Mouse (Mus musculus) midbrain, embryonic 10.5 days (tissue): ENCODE data around the gene Miip. TPM values are rescaled to one million over a fixed set of nuclear protein-coding genes. Genes with fewer than 3 reads are reported as not detected.
"Not testable (repeated sequence)": the region's sequence is repeated elsewhere in the genome, so short reads cannot be mapped to it uniquely, and the experiment has no call there.

Experiments used
- DNase-seq: peaks from one replicate; pipeline ENCODE4 v3.0.0-alpha.2; 2017; ENCODE audit warnings: low spot score
- H3K27ac ChIP-seq: fragments of 300-500 bp; sonication (generic); replicated peaks from 2 replicates; pipeline ENCODE4 v1.5.1; 2016; ENCODE audit warnings: mild to moderate bottlenecking
- H3K27me3 ChIP-seq: fragments of 300-500 bp; sonication (generic); 2 replicates; pipeline ENCODE4 v1.6.1; 2016; ENCODE audit warnings: low read depth, mild to moderate bottlenecking; ENCODE audit not compliant: poor library complexity, severe bottlenecking
- H3K36me3 ChIP-seq: fragments of 300-500 bp; sonication (generic); 2 replicates; pipeline ENCODE4 v1.6.1; 2016; ENCODE audit warnings: mild to moderate bottlenecking, moderate library complexity
- H3K4me1 ChIP-seq: fragments of 300-500 bp; sonication (generic); 2 replicates; pipeline ENCODE4 v1.6.1; 2016
- H3K4me3 ChIP-seq: fragments of 300-500 bp; sonication (generic); 2 replicates; pipeline ENCODE4 v1.5.1; 2016; ENCODE audit warnings: mild to moderate bottlenecking, moderate library complexity
- H3K9me3 ChIP-seq: fragments of 300-500 bp; sonication (generic); replicated peaks from 2 replicates; pipeline ENCODE4 v1.6.1; 2016; ENCODE audit warnings: mild to moderate bottlenecking
- WGBS: fragments of 180-500 bp; shearing (Covaris S2); methylation state at CpG from one replicate; pipeline ENCODE4 v1.1.7; 2016; 5-methylcytosine and 5-hydroxymethylcytosine counted together
- polyA plus RNA-seq: library from polyadenylated mRNA; unstranded; fragments of >200 nt; fragmentation: Nextera tagmentation; extraction: Ambion mirVana; gene quantifications from 2 replicates; pipeline ENCODE4 v1.2.1, GENCODE M21; 2016

Miip gene
- polyA plus RNA-seq, 1 experiment from 2014 or later: 73.8 TPM

DNA sequence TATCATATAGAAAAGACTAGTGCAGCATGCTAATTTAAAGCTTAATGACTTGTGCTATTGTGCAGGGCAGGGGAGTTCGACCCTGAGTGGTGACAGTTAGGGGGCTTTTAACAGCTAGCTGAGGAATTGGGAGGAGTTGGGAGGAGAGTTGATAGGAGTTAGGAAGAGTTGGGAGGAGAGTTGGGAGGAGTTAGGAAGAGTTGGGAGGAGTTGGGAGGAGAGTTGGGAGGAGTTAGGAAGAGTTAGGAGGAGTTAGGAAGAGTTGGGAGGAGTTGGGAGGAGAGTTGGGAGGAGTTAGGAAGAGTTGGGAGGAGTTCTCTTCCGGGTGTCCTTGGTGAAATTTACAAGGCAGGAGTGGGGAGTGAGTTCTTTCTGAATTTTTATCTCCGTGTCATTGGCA, 1.8 kb downstream of the Miip start:
- H3K27me3 ChIP-seq, DNase-seq, H3K27ac ChIP-seq, H3K9me3 ChIP-seq: not testable (repeated sequence)
- Histone ChIP-seq H3K4me1 (peaks cover 28% of the 10 kb centered on the region), H3K4me3 (peak overlapping the region; percentile 95), H3K36me3 (peaks cover 66% of the 10 kb centered on the region)
- 58% methylated on average over 3 of the region's 3 CpGs for WGBS

DNA sequence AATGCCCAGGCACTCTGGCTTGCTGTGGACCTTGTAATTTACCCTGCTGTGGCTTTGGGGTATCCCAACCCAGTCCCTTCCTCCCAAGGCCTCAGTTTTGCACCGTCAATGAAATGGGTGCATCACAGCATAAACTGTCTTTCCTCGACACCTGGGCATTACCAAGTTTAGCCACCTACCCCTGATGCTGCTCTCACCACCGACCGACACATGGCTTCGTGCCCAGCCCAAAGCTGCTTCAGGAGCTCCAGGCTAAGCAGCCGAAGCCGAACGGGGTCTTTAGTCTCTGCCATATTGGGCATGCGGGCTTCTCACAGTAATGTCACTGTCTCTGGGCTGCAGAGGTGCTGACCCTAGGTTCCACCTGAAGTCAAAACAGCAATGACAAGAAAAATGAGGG, 2.6 kb downstream of the Miip start:
- no peaks in the 10 kb centered on the region for H3K27me3 ChIP-seq
- H3K36me3 ChIP-seq: peaks cover 66% of the 10 kb centered on the region
- 95% methylated on average over 9 of the region's 9 CpGs for WGBS
- H3K4me1 ChIP-seq: peaks cover 28% of the 10 kb centered on the region
- H3K9me3 ChIP-seq: 0 out of 2 replicates have a peak, but pooled peaks cover under 1% of the 10 kb centered on the region
- H3K27ac ChIP-seq: no peak overlapping the region
- DNase-seq: no peak
- H3K4me3 ChIP-seq: no peak overlapping the region

DNA sequence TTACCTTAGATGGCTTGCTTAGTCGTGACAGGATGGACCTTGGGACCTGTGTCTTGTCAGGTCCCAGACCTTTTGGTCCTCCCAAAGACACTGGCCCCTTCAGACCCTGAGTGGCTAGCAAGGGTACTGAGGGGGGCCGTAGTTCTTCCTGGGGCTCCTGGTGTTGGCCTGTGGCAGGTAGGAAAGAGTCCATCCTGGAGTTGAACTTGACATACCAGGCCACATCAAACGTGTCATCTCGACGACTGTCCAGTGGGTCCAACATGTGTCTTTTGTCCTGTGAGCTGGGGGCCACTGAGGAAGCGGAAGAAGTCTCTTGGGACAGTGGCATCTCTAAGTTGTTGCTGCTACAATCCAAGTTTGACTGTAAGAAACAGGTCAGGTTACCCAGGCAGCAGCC, 3.0 kb downstream of the Miip start:
- no peaks in the 10 kb centered on the region for H3K27me3 ChIP-seq
- no peak overlapping the region for H3K4me3 ChIP-seq
- WGBS: 94% methylated on average over 6 of the region's 6 CpGs
- H3K27ac ChIP-seq: no peak overlapping the region
- no peak for DNase-seq
- no peaks in the 10 kb centered on the region for H3K9me3 ChIP-seq
- H3K4me1 ChIP-seq: peaks cover 28% of the 10 kb centered on the region
- peaks cover 66% of the 10 kb centered on the region for H3K36me3 ChIP-seq

DNA sequence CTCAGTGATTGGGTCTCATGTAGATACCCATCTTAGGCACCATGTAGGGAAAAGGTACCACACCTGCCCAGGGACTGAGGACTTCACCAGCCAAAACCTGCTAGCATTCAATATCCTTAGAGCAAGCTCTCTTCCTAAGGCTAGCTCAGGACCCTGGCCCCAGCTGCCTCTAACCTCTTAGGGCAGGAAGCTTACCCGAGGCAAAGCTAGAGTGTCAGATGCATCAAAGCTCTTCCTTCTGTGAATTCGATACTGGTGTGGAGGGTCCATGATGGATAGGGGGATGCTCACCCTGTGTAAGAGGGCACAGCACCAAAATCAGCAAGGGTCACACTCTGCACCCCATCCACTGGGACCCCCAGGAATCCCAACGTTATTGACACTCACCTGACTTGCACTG, 6.6 kb downstream of the Miip start:
- H3K9me3 ChIP-seq: no peaks in the 10 kb centered on the region
- no peak for DNase-seq
- WGBS: 88% methylated on average over 3 of the region's 3 CpGs
- peaks cover 69% of the 10 kb centered on the region for H3K36me3 ChIP-seq
- peaks cover 4% of the 10 kb centered on the region for H3K4me1 ChIP-seq
- no peaks in the 10 kb centered on the region for H3K27me3 ChIP-seq
- no peak overlapping the region for H3K4me3 ChIP-seq
- no peak overlapping the region for H3K27ac ChIP-seq

DNA sequence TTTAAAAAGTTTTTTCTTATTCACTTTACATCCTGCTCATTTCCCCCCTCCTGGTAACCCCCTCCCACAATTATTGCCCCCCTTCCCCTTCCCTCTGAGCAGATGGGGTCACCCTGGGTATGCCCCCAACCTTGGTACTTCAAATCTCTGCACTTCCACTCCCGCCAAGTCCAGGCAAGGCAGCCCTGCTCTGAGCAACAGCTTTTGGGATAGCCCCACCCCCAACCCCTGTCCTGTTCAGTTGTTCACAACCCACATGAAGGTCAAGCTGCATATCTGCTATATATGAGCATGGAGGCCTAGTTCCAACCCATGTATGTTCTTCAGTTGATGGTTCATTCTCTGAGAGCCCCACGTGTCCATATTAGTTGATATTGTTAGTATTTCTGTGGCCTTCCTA, 17.8 kb downstream of the Miip start:
- Histone ChIP-seq H3K9me3 (no peaks in the 10 kb centered on the region), H3K4me3 (no peak overlapping the region), H3K4me1 (peaks cover 14% of the 10 kb centered on the region), H3K27me3 (no peaks in the 10 kb centered on the region), H3K36me3 (peaks cover 4% of the 10 kb centered on the region), H3K27ac (no peak overlapping the region)
- DNase-seq: no peak
- WGBS: 86% methylated on average over 2 of the region's 2 CpGs

DNA sequence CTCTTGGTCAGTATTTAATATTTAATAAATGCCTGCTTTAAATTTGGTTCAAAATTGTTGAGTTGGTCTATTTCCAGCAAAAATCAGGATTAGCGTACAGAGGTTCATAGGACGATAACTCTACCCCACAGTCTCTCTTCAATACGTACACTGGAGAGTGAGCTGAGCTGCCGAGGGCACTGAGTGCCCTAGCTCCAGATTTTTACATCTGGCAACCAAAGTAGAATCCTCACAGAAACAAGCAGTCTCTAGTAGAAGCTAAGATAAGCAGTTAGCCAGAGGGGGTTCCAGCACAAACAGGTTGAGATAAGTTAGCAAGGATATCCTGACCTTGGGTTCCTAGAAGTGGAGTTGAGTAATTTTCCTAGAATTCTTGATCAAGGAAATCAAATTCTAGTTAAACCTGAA, 20.0 kb downstream of the Miip start:
- Histone ChIP-seq H3K4me1 (peaks cover 14% of the 10 kb centered on the region), H3K9me3 (peaks cover 5% of the 10 kb centered on the region; the same call in 1 of the 2 replicates), H3K4me3 (peak overlapping the region; percentile 85), H3K27ac (peak overlapping the region; percentile 83), H3K36me3 (peaks cover 20% of the 10 kb centered on the region), H3K27me3 (no peaks in the 10 kb centered on the region)
- no peak for DNase-seq
- 8% methylated on average over 4 of the region's 4 CpGs for WGBS

DNA sequence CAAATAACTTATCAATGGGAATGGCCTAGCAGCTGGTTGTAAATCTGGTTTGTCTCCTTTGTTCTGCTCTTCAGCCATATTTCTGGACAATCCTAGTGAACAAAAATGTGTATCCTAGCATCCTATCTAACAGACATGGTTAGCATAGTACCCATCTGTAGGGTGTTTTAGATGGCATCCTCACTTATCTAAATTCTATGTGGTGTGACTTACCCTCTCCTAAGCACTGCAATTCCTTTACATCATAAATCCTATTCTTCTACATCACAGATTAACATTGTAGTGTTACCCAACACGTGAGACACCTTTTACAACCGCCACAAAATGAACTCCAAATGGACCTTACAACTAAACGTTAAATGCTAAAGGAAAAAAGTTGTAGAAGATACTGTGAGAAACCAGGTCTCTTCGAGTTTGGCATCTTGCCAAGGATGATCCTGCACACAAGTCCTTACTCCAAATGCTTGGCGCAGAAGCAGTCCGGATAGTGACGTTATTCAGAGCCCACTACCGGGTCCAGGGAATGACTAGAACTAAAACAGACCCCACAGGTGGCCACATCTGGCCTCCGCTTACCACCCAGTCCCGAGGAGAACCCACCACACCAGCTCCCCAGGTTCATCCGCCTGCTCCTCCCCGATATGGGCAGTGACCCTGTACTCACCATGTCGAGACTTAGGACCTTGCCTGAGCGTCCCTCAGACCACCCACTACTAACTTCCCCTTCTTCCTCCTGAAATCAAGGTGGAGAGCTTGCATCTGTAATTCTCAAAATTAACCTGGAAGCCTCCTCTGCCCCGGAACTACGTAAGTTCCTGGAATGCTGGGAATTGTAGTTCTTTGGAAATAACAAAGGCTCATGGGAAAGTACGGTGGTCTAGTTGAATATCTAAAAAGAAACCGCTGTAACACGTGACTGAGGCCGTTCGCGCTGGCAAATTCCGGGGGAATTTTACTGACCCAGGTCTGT, 20.7 kb downstream of the Miip start, which contains the start of gene Zfp933:
TSS of gene Zfp933 (minus strand) at position 753 of the 970 bp plus-strand sequence.
- H3K27ac ChIP-seq: peak within 1 kb of the TSS; percentile 83
- H3K27me3 ChIP-seq: no peaks in the 10 kb centered on the region
- peaks cover 14% of the 10 kb centered on the region for H3K4me1 ChIP-seq
- 5% methylated on average over 23 of the region's 23 CpGs for WGBS
- peak within 1 kb of the TSS; percentile 85 for H3K4me3 ChIP-seq
- peak; percentile 60 for DNase-seq
- H3K9me3 ChIP-seq: peaks cover 12% of the 10 kb centered on the region
- H3K36me3 ChIP-seq: peaks cover 27% of the 10 kb centered on the region

DNA sequence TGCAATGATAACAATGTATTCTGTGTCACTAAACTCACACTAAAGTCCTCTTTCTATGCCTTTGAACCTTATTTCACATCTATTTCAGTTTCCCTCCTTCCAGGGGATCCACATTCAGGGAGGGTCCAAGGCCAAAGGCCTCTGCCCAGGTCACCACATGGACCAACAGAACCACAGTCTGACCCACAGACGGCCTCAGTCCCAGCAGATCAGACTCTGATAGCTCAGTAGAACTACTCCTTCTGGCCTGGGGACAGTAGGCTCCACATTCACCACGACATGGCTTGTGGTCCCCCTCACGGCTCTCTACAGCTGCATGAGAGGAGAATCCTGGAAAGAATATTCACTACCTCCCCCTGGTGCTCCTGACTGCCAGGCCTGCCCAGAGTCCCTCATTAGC, 25.7 kb downstream of the Miip start:
- WGBS: 96% methylated on average over 3 of the region's 3 CpGs
- Histone ChIP-seq H3K27ac (no peak overlapping the region), H3K36me3 (peaks cover 55% of the 10 kb centered on the region), H3K4me3 (no peak overlapping the region), H3K9me3 (peaks cover 38% of the 10 kb centered on the region), H3K27me3 (no peaks in the 10 kb centered on the region), H3K4me1 (peaks cover 7% of the 10 kb centered on the region)
- no peak for DNase-seq

DNA sequence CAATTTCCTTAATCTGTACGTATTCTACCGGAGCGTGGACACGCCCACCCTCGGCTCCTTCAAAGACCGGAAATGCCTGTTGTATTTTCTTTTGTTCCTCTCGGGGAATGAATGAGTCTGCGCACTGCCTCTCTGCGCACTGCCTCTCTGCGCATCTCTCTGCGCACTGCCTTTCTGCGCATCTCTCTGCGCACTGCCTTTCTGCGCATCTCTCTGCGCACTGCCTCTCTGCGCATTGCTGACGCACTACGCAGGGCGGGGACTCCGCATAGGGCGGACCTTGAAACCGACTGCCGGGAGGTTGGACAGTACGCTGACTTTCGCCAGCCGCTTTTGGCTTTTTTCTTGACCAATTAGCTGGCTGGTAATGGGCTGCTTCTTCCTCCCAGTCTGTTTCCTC, 29.3 kb downstream of the Miip start:
- WGBS: 96% methylated on average over 21 of the region's 26 CpGs
- not testable (repeated sequence) for DNase-seq, H3K4me3 ChIP-seq, H3K27me3 ChIP-seq, H3K27ac ChIP-seq, H3K4me1 ChIP-seq
- Histone ChIP-seq H3K36me3 (peaks cover 42% of the 10 kb centered on the region), H3K9me3 (peaks cover 41% of the 10 kb centered on the region)

DNA sequence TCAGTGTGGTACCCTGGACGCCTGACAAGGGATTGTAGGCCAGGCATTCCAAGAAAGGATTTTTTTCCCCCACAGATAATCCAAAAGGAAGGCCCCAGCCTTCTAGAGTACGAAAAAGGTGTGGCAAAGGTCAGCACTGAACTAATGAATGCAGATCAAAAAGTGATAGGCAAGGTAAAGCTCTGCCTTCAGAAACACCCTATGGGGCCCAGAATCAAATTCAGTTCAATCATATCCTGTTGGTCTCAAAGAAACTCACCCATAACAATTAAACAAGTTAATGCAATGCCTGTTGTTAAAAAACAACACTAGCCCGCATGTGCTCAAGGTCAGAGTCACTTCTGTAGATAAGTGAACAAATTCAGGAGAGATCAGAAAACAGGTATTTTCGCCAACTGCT, 44.2 kb downstream of the Miip start:
- H3K27me3 ChIP-seq: no peaks in the 10 kb centered on the region
- no peak overlapping the region for H3K27ac ChIP-seq
- peaks cover 94% of the 10 kb centered on the region for H3K9me3 ChIP-seq
- H3K4me3 ChIP-seq: no peak overlapping the region
- H3K4me1 ChIP-seq: no peaks in the 10 kb centered on the region
- WGBS: 94% methylated on average over 4 of the region's 4 CpGs
- no peak for DNase-seq
- peaks cover 75% of the 10 kb centered on the region for H3K36me3 ChIP-seq

DNA sequence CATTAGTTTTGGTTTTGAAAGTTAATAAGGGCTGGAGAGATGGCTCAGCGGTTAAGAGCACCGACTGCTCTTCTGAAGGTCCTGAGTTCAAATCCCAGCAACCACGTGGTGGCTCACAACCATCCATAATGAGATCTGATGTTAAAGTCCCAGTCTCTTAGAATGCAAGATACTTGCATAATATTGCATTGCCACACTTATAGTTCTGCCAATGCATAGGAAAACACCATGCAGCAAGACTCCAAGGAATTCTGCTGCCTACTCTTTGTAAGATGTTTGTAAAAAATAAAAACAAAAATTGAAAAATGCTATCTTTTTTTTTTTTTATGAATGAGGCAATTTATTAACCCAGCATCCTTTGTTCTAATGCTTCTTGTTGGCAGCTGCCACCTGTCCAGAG, 47.2 kb downstream of the Miip start:
- not testable (repeated sequence) for DNase-seq, H3K4me3 ChIP-seq, H3K4me1 ChIP-seq, H3K27me3 ChIP-seq, H3K27ac ChIP-seq
- peaks cover 76% of the 10 kb centered on the region for H3K9me3 ChIP-seq
- H3K36me3 ChIP-seq: peaks cover 46% of the 10 kb centered on the region
- 93% methylated on average over 3 of the region's 3 CpGs for WGBS

DNA sequence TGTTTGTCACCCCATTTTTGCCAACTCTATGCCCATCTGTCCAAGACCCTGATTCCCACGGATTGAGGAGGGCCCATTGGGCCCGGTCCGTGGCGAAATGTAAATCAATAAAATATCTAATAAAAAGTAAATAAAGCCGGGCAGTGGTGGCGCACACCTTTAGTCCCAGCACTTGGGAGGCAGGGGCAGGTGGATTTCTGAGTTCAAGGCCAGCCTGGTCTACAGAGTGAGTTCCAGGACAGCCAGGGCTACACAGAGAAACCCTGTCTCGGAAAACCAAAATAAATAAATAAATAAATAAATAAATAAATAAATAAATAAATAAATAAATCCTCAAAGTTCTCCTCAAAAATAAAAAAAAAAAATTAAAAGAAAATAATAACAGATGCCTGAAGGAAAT, 49.0 kb downstream of the Miip start:
- H3K4me3 ChIP-seq, H3K4me1 ChIP-seq, H3K27ac ChIP-seq, DNase-seq, H3K27me3 ChIP-seq: not testable (repeated sequence)
- 83% methylated on average over 7 of the region's 7 CpGs for WGBS
- H3K9me3 ChIP-seq: peaks cover 61% of the 10 kb centered on the region
- peaks cover 29% of the 10 kb centered on the region for H3K36me3 ChIP-seq

DNA sequence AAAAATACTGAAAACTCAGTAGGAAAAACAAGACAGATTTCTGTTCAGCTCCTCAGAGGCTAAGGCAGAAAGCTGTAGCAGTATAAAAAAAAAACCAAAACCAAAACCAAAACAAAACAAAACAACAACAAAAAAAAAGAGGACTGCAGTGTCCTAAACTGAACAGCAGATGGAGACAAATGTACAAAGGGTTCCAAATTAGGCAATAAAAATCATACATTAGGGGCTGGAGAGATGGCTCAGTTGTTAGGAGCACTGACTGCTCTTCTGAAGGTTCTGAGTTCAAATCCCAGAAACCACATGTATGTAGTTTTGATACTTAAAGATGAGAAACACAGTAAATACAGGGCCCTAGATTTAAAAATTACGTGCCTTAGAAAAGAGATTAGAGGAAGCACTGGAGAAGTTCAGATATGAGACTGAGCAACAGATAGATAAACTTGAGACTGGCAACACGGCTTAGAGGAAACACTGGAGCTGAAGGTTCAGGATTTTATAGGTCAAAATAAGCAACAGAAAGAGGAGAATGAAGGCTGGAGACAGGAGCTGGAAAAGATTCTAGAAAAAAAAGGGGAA, 53.9 kb downstream of the Miip start:
- Histone ChIP-seq H3K9me3 (peaks cover 18% of the 10 kb centered on the region), H3K36me3 (no peaks in the 10 kb centered on the region), H3K27me3 (no peaks in the 10 kb centered on the region), H3K27ac (no peak overlapping the region), H3K4me1 (no peaks in the 10 kb centered on the region), H3K4me3 (no peak overlapping the region)
- WGBS: 86% methylated on average over 2 of the region's 2 CpGs
- DNase-seq: no peak
